Comparison of ENCODE assay signal across 9 mouse cellular contexts in the genomic region with DNA sequence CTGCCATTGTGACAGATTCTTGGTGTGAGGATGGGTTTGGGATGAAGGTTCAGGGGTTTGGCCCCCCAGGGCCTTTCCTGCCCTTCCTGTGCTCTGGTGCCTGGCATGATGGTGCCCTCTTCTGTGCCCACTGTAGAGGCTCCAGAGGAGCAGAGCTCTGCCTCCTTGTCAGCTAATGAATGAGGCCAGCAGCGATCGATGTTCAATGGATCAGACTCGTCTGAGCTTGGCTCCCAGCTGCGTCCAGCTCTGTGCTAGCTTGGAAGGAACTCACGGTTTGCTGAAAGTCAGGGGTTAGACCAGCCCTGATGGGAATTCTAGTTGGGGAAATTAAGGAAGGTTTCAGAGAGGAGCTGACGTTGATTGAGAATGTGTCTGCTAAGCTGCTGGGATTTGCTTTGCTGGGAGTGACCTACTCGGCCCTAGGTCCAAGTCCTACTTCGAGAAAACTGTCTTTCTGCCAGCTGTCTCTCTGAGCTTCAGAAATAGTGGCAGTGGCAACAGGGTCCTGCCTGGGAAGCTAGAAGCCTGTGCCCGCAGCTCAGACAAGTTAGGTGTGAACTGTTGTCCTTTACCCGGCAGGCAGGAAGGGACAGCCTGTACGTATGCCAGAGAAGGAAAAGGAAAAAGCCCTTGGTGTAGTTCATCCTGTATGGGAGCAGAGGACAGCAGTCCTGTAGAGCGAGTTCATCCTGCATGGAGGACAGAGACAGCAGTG.
DNase-seq lines count a peak whose midpoint lies in the region; ATAC-seq lines count a peak whose summit lies in the region.
"Had no signal": no experiment of that assay in that cellular context is flagged by ENCODE, and none has a peak within 500 bp of the region (broad histone marks: within the 10 kb centered on the region; RNA-seq: fewer than 3 reads in every experiment).

No protein-coding gene starts in this region.

- H3K36me3 ChIP-seq in lung, embryonic 16.5 days (ENCODE audit: control insufficient read depth, insufficient read depth, low read length): no peaks in the 10 kb centered on the region
- H3K36me3 ChIP-seq in heart, embryonic 14.5 days (ENCODE audit: control insufficient read depth, insufficient read depth, low read length): peaks cover 9% of the 10 kb centered on the region; the same call in 1 of the 2 replicates
- H3K36me3 ChIP-seq in limb, embryonic 13.5 days: peaks cover 16% of the 10 kb centered on the region; the same call in 1 of the 2 replicates
- H3K36me3 ChIP-seq in stomach, embryonic 15.5 days: no peaks in the 10 kb centered on the region

- H3K9ac ChIP-seq in lung, embryonic 16.5 days (ENCODE audit: low read length): peak overlapping the region; percentile 52
- peak overlapping the region; percentile 86 for H3K9ac ChIP-seq in heart, embryonic 14.5 days (ENCODE audit: low read length)
- peak overlapping the region; percentile 96 for H3K9ac ChIP-seq in limb, embryonic 13.5 days
- peak overlapping the region; percentile 1; the same call in 1 of the 2 replicates for H3K9ac ChIP-seq in stomach, embryonic 15.5 days

- no peaks in the 10 kb centered on the region for H3K9me3 ChIP-seq in lung, embryonic 16.5 days (ENCODE audit: control insufficient read depth, low read length)
- no peaks in the 10 kb centered on the region for H3K9me3 ChIP-seq in heart, embryonic 14.5 days (ENCODE audit: control insufficient read depth, low read length)
- no peaks in the 10 kb centered on the region for H3K9me3 ChIP-seq in limb, embryonic 13.5 days
- H3K9me3 ChIP-seq in stomach, embryonic 15.5 days: no peaks in the 10 kb centered on the region

- peak overlapping the region; percentile 75 for H3K4me3 ChIP-seq in lung, embryonic 16.5 days (ENCODE audit: low read length)
- peak overlapping the region; percentile 67 to 74 for H3K4me3 ChIP-seq in heart, embryonic 14.5 days (ENCODE audit: control insufficient read depth in 1 of 2, insufficient read depth in 1 of 2, low read depth in 1 of 2, low read length in 2 of 2)
- H3K4me3 ChIP-seq in limb, embryonic 13.5 days: peak overlapping the region; percentile 90
- peak overlapping the region; percentile 76 for H3K4me3 ChIP-seq in stomach, embryonic 15.5 days (replicated peaks)
- H3K4me3 ChIP-seq: erythroblast, embryonic 14.5 days had no signal

- peak overlapping the region; percentile 65 for H3K4me2 ChIP-seq in lung, embryonic 16.5 days (ENCODE audit: low read depth, low read length)
- peak overlapping the region; percentile 81 for H3K4me2 ChIP-seq in heart, embryonic 14.5 days (ENCODE audit: low read length)
- H3K4me2 ChIP-seq in limb, embryonic 13.5 days (replicated peaks): peak overlapping the region; percentile 80
- H3K4me2 ChIP-seq in stomach, embryonic 15.5 days: peak overlapping the region; percentile 77

- no peaks in the 10 kb centered on the region for H3K27me3 ChIP-seq in lung, embryonic 16.5 days (ENCODE audit: control insufficient read depth, insufficient read depth, low read depth, low read length)
- H3K27me3 ChIP-seq in heart, embryonic 14.5 days (ENCODE audit: control insufficient read depth, insufficient read depth, low read length): no peaks in the 10 kb centered on the region
- no peaks in the 10 kb centered on the region for H3K27me3 ChIP-seq in limb, embryonic 13.5 days
- H3K27me3 ChIP-seq in stomach, embryonic 15.5 days (replicated peaks): no peaks in the 10 kb centered on the region

- H3K27ac ChIP-seq in lung, embryonic 16.5 days (ENCODE audit: low read length): peak overlapping the region; percentile 43
- H3K27ac ChIP-seq in heart, embryonic 14.5 days (replicated peaks in 1 of 2; ENCODE audit: control insufficient read depth in 1 of 2, insufficient read depth in 1 of 2, low read depth in 2 of 2, low read length in 2 of 2): peak overlapping the region; percentile 9 to 43; a peak in 2 of 4 replicates
- no peak overlapping the region for H3K27ac ChIP-seq in limb, embryonic 13.5 days
- peak overlapping the region; percentile 23; the same call in 1 of the 2 replicates for H3K27ac ChIP-seq in stomach, embryonic 15.5 days

- 35% methylated on average over 12 of the region's 12 CpGs for WGBS in lung, embryonic 16.5 days
- 42% methylated on average over 12 of the region's 12 CpGs for WGBS in heart, embryonic 14.5 days
- WGBS in limb, embryonic 13.5 days: 28% methylated on average over 12 of the region's 12 CpGs
- WGBS in stomach, embryonic 15.5 days: 29% methylated on average over 12 of the region's 12 CpGs

- peaks cover 80% of the 10 kb centered on the region for H3K4me1 ChIP-seq in lung, embryonic 16.5 days (replicated peaks; ENCODE audit: control insufficient read depth, insufficient read depth, low read length)
- peaks cover 90 to 93% of the 10 kb centered on the region in 2 experiments for H3K4me1 ChIP-seq in heart, embryonic 14.5 days (ENCODE audit: control insufficient read depth in 2 of 2, insufficient read depth in 2 of 2, low read length in 2 of 2)
- H3K4me1 ChIP-seq in limb, embryonic 13.5 days: peaks cover 92% of the 10 kb centered on the region
- H3K4me1 ChIP-seq in stomach, embryonic 15.5 days: peaks cover 74% of the 10 kb centered on the region

- DNase-seq in lung, postnatal 4 days: no peak
- DNase-seq in urinary bladder, postnatal 36 days (ENCODE audit: low spot score in 2 of 2): no peak
- DNase-seq in left cerebral cortex, adult 9 months (ENCODE audit: low spot score in 2 of 2): no peak
- DNase-seq in MN1 (ENCODE audit: low spot score): no peak

- ATAC-seq in lung, embryonic 16.5 days (ENCODE audit: low read depth): no peak
- ATAC-seq in heart, embryonic 14.5 days (ENCODE audit: insufficient number of reproducible peaks, insufficient read depth, low FRiP score, low read depth): no peak
- ATAC-seq in limb, embryonic 13.5 days (ENCODE audit: low FRiP score, low read depth): no peak
- ATAC-seq in stomach, embryonic 15.5 days (ENCODE audit: insufficient read depth, low FRiP score, low read depth): no peak

Comparison
In these comparisons a context has a peak if more than half of its experiments do, and no peak if none do; other contexts are left out.
1. H3K9ac ChIP-seq: peak in every context shown above with its lines; median percentile 96 in limb, embryonic 13.5 days; 86 in heart, embryonic 14.5 days; 52 in lung, embryonic 16.5 days; 1 in stomach, embryonic 15.5 days.